Mouse (Mus musculus): ENCODE measurements around the gene Scarb1.

GRCm38 (mm10) chr5:125382673-125383558 lies 42.0 kb upstream of the Scarb1 start:
- TF ChIP-seq CTCF (IDR thresholded peaks at IDR 0.05; ENCODE audit: extremely low read depth, insufficient read depth, insufficient read length, insufficient replicate concordance): peak; percentile 44; the same call in 1 of the 2 replicates
- no peak for TF ChIP-seq POLR2A (IDR thresholded peaks at IDR 0.05; ENCODE audit: low read depth, low read length)

Data from spleen, adult 2 months (tissue).